Mouse (Mus musculus): ENCODE results near the gene Trim58. TPM values are rescaled to one million over a fixed set of nuclear protein-coding genes. Genes with fewer than 3 reads are reported as not detected.

Trim58 gene
- polyA plus RNA-seq, 1 experiment from 2014 or later: not detected

DNA sequence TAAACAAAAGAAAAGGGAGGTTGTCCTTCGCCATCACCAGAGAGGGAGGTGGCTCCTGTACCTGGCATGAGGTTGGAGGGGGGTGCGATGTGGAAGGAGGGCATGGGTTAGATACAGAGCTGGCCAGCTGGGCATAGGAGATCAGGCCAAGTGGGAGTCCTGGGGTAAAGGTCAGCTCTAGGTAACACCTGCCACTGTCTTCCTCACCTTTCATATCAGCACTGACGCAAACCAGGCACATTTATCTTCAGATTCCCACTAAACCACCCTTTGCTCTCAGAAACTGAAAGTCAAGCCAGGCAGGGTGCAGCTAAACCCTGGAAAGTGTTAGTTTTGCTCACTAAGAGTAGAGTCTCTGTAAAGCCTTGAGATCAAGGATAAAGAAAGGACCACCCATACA lies 21.9 kb upstream of the Trim58 start:
- Histone ChIP-seq H3K27ac (replicated peaks) (no peak overlapping the region), H3K36me3 (no peaks in the 10 kb centered on the region)
- ATAC-seq (replicated peaks): no peak

DNA sequence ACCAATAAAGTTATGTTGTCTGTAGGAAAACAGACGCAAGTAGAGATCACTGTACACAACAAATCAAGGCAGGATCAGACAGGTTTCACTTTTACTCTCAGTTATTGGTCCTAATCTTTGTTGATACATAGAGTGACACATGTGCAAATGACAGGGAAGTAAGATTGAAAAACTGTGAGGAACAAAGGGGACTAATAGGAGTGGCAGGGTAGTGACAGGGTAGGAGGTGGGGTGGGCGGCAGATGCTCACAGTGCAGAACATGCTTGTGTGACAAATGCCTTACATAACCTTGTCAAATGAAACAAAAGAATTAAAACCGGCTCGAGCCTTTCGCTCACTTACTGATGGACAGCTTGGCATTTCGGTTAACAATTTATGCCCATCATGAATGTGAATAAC lies 21.5 kb upstream of the Trim58 start:
- H3K4me2 ChIP-seq (replicated peaks): no peak overlapping the region
- no peaks in the 10 kb centered on the region for H3K9me3 ChIP-seq
- no peak for ATAC-seq (replicated peaks)
- peaks cover 4% of the 10 kb centered on the region; the same call in 1 of the 2 replicates for H3K4me1 ChIP-seq
- no peaks in the 10 kb centered on the region for H3K27me3 ChIP-seq
- no peak overlapping the region for H3K9ac ChIP-seq (replicated peaks)
- no peaks in the 10 kb centered on the region for H3K36me3 ChIP-seq
- 59% methylated on average over 6 of the region's 6 CpGs for WGBS
- H3K27ac ChIP-seq (replicated peaks): no peak overlapping the region
- H3K4me3 ChIP-seq: no peak overlapping the region

More for the DNA sequence above, 21.9 kb upstream of the Trim58 start:
- peaks cover 4% of the 10 kb centered on the region; the same call in 1 of the 2 replicates for H3K4me1 ChIP-seq
- H3K27me3 ChIP-seq: no peaks in the 10 kb centered on the region
- no peak overlapping the region for H3K4me2 ChIP-seq (replicated peaks)
- no peak overlapping the region for H3K9ac ChIP-seq (replicated peaks)
- WGBS: 70% methylated on average over 3 of the region's 3 CpGs
- no peaks in the 10 kb centered on the region for H3K9me3 ChIP-seq
- no peak overlapping the region for H3K4me3 ChIP-seq

DNA sequence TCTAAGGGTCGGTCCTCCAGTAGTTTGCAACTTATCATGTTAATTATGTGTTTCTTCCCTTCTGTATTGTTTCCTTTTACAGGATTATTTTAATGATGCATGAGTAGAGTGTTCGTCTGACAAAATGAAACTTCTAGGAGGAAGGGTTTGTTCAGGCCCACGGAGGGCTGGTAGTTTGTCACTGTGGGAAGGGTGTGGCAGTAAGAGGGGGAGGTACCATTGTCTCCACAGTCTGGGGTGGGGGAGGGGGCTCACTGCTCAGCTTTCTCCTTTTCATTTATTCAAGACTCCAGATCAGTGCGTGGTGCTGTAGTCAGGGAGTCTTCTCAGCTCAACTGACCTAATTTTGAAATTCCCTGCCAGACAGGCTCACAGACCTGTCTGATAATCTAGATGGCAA lies 14.1 kb upstream of the Trim58 start:
- H3K27ac ChIP-seq (replicated peaks): no peak overlapping the region
- no peak overlapping the region for H3K4me3 ChIP-seq
- no peaks in the 10 kb centered on the region for H3K36me3 ChIP-seq
- no peak overlapping the region for H3K9ac ChIP-seq (replicated peaks)
- 35% methylated on average over 4 of the region's 4 CpGs for WGBS
- ATAC-seq (replicated peaks): no peak
- H3K27me3 ChIP-seq: no peaks in the 10 kb centered on the region
- no peak overlapping the region for H3K4me2 ChIP-seq (replicated peaks)
- H3K4me1 ChIP-seq: no peaks in the 10 kb centered on the region
- no peaks in the 10 kb centered on the region for H3K9me3 ChIP-seq

DNA sequence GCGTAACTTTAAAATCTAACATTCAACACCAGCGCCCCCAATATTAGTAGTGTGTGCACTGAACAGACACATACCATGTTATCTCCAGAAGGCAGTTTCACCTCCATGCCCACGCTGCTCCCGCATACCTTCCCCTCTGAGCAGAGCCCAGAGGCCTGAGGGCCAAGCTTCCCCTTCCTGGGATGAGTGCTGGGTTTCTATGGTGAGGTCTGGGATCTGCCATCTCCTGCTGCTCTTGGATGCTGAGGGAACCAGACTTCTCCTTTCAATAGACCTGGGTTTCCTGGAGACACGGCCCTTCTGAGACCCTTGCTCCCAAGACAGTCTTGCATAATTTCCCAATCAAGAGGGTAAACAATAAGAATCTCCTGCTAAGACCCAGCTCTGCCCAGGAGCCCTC lies 9.9 kb upstream of the Trim58 start, which contains the start of gene Olfr323:
TSS of gene Olfr323 (minus strand) at position 101 of the 400 bp plus-strand sequence.
- no peaks in the 10 kb centered on the region for H3K4me1 ChIP-seq
- no peaks in the 10 kb centered on the region for H3K27me3 ChIP-seq
- H3K9ac ChIP-seq (replicated peaks): no peak within 1 kb of the TSS
- ATAC-seq (replicated peaks): no peak
- 82% methylated on average over 5 of the region's 5 CpGs for WGBS
- no peak within 1 kb of the TSS for H3K4me3 ChIP-seq
- no peaks in the 10 kb centered on the region for H3K9me3 ChIP-seq
- H3K4me2 ChIP-seq (replicated peaks): no peak within 1 kb of the TSS
- no peak within 1 kb of the TSS for H3K27ac ChIP-seq (replicated peaks)
- no peaks in the 10 kb centered on the region for H3K36me3 ChIP-seq

DNA sequence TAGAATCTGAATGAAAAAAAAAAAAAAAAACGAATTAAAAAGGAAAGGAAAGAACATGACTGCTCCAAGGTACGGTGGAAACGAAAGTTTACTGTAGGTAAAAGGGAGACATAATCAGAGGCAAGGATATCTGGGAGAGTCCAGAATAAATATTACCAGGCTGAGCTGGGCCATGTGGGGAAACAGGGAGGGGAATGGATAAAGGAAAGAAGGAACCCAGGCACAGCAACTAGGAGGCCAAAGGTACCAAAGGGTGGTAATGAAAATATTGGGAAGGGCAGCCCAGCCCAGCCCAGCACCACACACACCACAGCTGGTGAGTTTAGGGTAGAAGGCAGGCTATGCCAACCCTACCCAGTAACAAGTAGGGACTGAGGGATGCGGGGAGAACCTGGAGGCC lies 5.4 kb upstream of the Trim58 start:
- Histone ChIP-seq H3K4me3 (no peak overlapping the region), H3K4me2 (replicated peaks) (no peak overlapping the region), H3K9me3 (no peaks in the 10 kb centered on the region), H3K27ac (replicated peaks) (no peak overlapping the region), H3K9ac (replicated peaks) (no peak overlapping the region), H3K4me1 (no peaks in the 10 kb centered on the region), H3K36me3 (no peaks in the 10 kb centered on the region), H3K27me3 (0 out of 2 replicates have a peak, but pooled peaks cover 1% of the 10 kb centered on the region)
- no peak for ATAC-seq (replicated peaks)
- WGBS: 60% methylated on average over 4 of the region's 4 CpGs

DNA sequence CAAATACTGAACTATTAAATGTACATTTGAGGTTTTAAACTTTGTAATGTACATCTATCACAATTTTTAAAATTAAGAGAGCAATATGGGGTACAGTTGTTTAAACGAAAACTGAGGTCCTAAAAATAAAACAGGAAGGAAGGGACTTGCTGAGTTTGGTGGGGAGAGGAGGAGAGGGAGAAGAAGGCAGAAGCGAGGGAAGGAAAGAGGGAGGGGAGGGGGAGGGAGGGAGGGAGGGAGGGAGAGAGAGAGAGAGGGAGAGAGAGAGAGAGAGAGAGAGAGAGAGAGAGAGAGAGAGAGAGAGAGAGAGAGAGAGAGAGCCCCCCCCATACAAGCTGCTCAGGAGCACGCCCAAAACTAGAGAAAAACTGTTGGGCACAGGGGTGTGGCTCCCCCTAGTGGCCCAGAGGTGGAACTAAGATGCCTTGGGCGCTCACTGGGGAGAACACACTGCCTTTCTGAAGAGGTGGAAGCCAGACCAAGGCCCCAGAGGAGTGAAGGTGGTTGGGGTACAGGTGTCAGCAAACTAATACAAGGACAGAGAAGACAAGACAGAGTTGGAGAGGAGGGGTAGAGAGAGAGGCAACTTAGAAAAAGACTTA lies 3.8 kb upstream of the Trim58 start:
- Histone ChIP-seq H3K27ac (replicated peaks) (no peak overlapping the region), H3K9me3 (no peaks in the 10 kb centered on the region), H3K36me3 (no peaks in the 10 kb centered on the region), H3K4me1 (peaks cover 10% of the 10 kb centered on the region), H3K27me3 (peaks cover 8% of the 10 kb centered on the region; the same call in 1 of the 2 replicates), H3K4me3 (no peak overlapping the region), H3K4me2 (replicated peaks) (no peak overlapping the region), H3K9ac (replicated peaks) (no peak overlapping the region)
- no peak for ATAC-seq (replicated peaks)
- 25% methylated on average over 3 of the region's 4 CpGs for WGBS

DNA sequence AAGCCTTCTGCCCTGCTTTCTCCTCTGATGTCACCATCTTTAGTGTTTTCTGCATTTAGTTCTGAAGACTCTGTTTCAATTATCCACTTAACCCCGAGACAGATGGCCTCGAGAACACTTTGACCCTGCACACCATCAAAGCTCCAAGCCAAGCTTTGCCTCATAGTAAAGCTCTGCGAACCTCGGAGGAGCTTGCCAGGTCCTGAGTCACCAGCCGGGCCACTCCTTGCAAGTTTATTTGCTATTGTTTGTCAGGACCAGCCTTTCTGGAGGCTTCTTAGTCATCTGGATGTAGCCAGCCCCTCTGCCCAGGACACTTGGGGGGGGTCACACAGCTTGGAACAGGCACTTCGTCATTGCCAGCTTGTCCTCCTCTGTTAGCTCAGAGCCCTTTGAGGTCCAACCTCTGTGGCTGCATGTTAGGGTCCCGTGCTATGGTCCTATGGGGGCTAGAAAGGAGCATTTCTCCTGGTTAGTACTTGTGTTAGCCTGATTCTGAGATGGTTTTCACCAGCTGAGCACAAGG lies 2.0 kb upstream of the Trim58 start:
- Histone ChIP-seq H3K4me1 (peaks cover 10% of the 10 kb centered on the region), H3K27ac (replicated peaks) (no peak overlapping the region), H3K9me3 (no peaks in the 10 kb centered on the region), H3K4me2 (replicated peaks) (no peak overlapping the region), H3K36me3 (no peaks in the 10 kb centered on the region), H3K9ac (replicated peaks) (no peak overlapping the region), H3K27me3 (peaks cover 12% of the 10 kb centered on the region; the same call in 1 of the 2 replicates), H3K4me3 (no peak overlapping the region)
- ATAC-seq (replicated peaks): no peak
- WGBS: 70% methylated on average over 7 of the region's 7 CpGs

DNA sequence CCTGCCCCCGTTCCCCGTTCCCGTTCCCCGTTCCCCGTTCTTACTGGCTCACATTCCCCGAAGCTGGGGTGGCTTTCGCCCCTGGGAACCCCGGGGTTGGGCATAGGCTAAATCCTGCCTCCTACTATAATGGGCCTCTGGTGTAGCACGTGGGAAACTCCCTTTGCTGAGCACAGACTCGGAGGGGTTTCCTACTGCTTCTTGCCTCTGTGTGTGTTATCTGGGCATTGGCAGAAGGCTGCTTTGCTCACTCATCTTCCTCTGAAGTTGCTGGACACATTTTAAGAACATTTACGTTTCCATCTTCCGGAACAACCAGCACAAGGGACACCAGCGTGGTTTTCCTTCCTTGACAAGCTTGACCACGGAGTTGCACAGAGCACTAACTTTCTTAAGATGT lies 792 bp downstream of the Trim58 start:
- H3K27me3 ChIP-seq: peaks cover 12% of the 10 kb centered on the region; the same call in 1 of the 2 replicates
- H3K4me3 ChIP-seq: peak overlapping the region; percentile 40
- H3K27ac ChIP-seq (replicated peaks): no peak overlapping the region
- H3K36me3 ChIP-seq: no peaks in the 10 kb centered on the region
- H3K4me2 ChIP-seq (replicated peaks): peak overlapping the region; percentile 79
- 27% methylated on average over 14 of the region's 14 CpGs for WGBS
- H3K9ac ChIP-seq (replicated peaks): peak overlapping the region; percentile 38; the same call in 1 of the 2 replicates
- H3K4me1 ChIP-seq: peaks cover 10% of the 10 kb centered on the region
- H3K9me3 ChIP-seq: no peaks in the 10 kb centered on the region
- ATAC-seq (replicated peaks): no peak

DNA sequence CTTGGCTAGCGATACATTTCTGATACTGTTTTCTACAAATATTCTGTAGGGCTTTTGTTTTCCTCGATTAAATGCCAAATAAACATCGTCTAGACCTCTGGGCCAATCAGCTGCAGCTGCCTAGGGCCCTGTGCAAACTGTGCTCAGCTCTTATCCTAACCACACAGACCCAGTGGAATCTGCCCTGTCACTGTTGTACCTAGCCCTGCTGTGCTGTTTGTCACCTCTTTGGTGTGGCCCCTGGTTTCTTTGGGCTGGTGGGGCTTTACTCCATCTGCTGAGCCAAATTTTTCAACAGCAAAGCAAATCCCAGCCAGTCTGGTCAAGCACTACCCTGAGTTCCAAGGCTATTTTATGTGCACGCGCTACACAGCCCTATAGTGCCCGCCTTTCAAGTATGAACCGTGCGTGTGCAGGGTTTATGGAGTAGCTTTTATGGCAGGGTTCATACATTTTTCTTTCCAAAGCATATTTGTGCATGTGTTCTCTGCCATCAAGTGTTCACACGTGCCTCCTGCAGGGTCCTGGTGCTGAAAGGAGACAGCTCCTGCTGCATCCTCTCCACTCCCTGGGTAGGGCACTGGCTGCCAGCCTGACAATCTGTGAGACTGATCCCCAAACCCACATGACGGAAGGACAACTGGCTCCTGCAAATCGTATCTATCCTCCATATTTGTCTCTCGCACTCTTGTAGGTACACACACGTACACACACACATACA lies 1.5 kb downstream of the Trim58 start:
- H3K4me1 ChIP-seq: peaks cover 10% of the 10 kb centered on the region
- H3K27me3 ChIP-seq: peaks cover 12% of the 10 kb centered on the region; the same call in 1 of the 2 replicates
- ATAC-seq (replicated peaks): no peak
- 74% methylated on average over 13 of the region's 13 CpGs for whole genome bisulfite sequencing
- H3K4me2 ChIP-seq (replicated peaks): no peak overlapping the region
- H3K9ac ChIP-seq (replicated peaks): no peak overlapping the region
- no peak overlapping the region for H3K4me3 ChIP-seq
- no peak overlapping the region for H3K27ac ChIP-seq (replicated peaks)
- H3K36me3 ChIP-seq: no peaks in the 10 kb centered on the region
- no peaks in the 10 kb centered on the region for H3K9me3 ChIP-seq

DNA sequence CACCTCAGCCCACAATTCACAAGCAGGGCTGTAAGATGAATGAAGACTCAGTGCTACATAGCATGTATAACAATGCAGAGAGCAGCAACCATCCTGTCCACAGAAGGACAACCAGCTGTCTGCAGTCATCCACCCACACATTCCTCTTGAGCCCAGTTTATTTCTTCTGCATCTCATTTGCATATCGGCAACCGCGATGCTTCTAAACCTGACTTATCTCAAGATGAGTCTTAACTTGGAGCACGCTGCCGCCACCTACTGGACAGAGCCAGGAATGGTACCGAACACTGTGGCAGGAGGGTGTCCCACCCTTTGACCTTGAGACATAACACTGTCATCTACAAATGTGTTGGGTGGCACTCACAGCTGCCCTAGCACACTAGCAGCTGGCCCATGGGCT lies 3.1 kb downstream of the Trim58 start:
- Histone ChIP-seq H3K4me1 (peaks cover 10% of the 10 kb centered on the region), H3K4me2 (replicated peaks) (no peak overlapping the region), H3K27me3 (peaks cover 12% of the 10 kb centered on the region; the same call in 1 of the 2 replicates), H3K9me3 (no peaks in the 10 kb centered on the region), H3K4me3 (no peak overlapping the region), H3K9ac (replicated peaks) (no peak overlapping the region), H3K36me3 (no peaks in the 10 kb centered on the region), H3K27ac (replicated peaks) (no peak overlapping the region)
- WGBS: 39% methylated on average over 6 of the region's 6 CpGs
- no peak for ATAC-seq (replicated peaks)

DNA sequence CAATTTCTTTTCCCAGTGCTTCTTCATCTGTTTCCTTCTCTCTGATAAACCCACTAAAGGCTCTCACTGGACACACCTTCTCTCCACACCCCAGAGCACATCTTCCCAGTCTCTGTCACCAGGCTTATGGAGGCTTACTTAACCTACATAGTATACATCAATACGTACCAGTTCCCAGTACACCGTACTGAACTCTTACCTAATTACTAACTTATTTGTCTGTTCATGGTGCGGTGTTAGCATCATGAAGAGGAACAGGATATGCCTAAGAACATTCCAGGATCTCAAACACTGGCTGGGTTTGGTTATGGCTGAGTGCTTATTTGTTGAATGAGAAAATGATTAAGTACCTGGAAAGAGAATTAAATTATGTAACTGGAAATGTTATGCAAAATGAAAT lies 14.9 kb downstream of the Trim58 start:
- 92% methylated on average over 3 of the region's 3 CpGs for WGBS
- no peaks in the 10 kb centered on the region for H3K36me3 ChIP-seq
- no peak overlapping the region for H3K4me3 ChIP-seq
- no peak overlapping the region for H3K27ac ChIP-seq (replicated peaks)
- H3K9me3 ChIP-seq: no peaks in the 10 kb centered on the region
- H3K4me1 ChIP-seq: no peaks in the 10 kb centered on the region
- no peak overlapping the region for H3K4me2 ChIP-seq (replicated peaks)
- H3K9ac ChIP-seq (replicated peaks): no peak overlapping the region
- no peak for ATAC-seq (replicated peaks)
- no peaks in the 10 kb centered on the region for H3K27me3 ChIP-seq

DNA sequence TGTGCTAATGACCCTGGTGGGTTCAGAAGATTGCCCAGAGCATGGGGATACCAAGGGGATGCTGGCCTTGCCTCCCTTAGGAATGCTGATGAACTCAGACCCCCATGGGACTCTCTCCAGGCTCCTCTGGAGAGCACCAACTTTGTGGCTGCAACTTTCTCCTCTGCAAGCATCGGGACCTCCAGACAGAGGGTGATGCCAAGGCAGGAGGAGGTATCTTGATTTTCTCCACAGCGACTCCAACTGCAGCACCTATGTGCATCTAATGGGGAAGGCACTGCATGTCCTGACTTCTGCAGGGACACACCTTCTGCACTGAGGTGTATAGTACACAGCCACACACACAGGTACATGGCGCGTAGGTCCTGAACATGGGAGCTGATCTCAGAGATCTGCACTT lies 18.3 kb downstream of the Trim58 start, which contains the start of gene Olfr322:
TSS of gene Olfr322 (plus strand) at position 187 of the 400 bp plus-strand sequence.
- WGBS: 85% methylated on average over 4 of the region's 4 CpGs
- no peaks in the 10 kb centered on the region for H3K4me1 ChIP-seq
- no peaks in the 10 kb centered on the region for H3K27me3 ChIP-seq
- no peaks in the 10 kb centered on the region for H3K36me3 ChIP-seq
- H3K9me3 ChIP-seq: no peaks in the 10 kb centered on the region
- H3K4me3 ChIP-seq: no peak within 1 kb of the TSS
- no peak within 1 kb of the TSS for H3K9ac ChIP-seq (replicated peaks)
- no peak within 1 kb of the TSS for H3K4me2 ChIP-seq (replicated peaks)
- ATAC-seq (replicated peaks): no peak
- H3K27ac ChIP-seq (replicated peaks): no peak within 1 kb of the TSS

Data from forebrain, embryonic 15.5 days (tissue).